Mouse (Mus musculus) intestine, embryonic 14.5 days (tissue): Measurements from ENCODE around the gene Ppargc1a. TPM values are rescaled to one million over a fixed set of nuclear protein-coding genes. Genes with fewer than 3 reads are reported as not detected.

Source experiments
- ATAC-seq: fragments of 200-750 bp; cut with Nextera tagmentation; replicated peaks from 2 replicates; pipeline ENCODE4 v1.8.0; 2017; ENCODE audit warnings: low read depth, moderate number of reproducible peaks, moderate TSS enrichment, moderate library complexity; ENCODE audit not compliant: low FRiP score, low TSS enrichment
- DNase-seq: peaks from one replicate; pipeline ENCODE4 v3.0.0-alpha.2; 2018; ENCODE audit warnings: low spot score
- H3K27ac ChIP-seq: fragments of 300-500 bp; sonication (generic); 2 replicates; pipeline ENCODE4 v1.5.1; 2014; ENCODE audit warnings: low read depth, mild to moderate bottlenecking, control low read depth
- H3K27me3 ChIP-seq: fragments of 300-500 bp; sonication (generic); replicated peaks from 2 replicates; pipeline ENCODE4 v1.6.1; 2014; ENCODE audit warnings: low read length, control low read depth; ENCODE audit not compliant: control insufficient read depth, insufficient read depth
- H3K36me3 ChIP-seq: fragments of 300-500 bp; sonication (generic); 2 replicates; pipeline ENCODE4 v1.6.1; 2014; ENCODE audit warnings: low read length, control low read depth; ENCODE audit not compliant: control insufficient read depth, insufficient read depth
- H3K4me1 ChIP-seq: fragments of 300-500 bp; sonication (generic); replicated peaks from 2 replicates; pipeline ENCODE4 v1.6.1; 2014; ENCODE audit warnings: low read length, control low read depth, mixed read lengths; ENCODE audit not compliant: control insufficient read depth, insufficient read depth
- H3K4me2 ChIP-seq: fragments of 300-500 bp; sonication (generic); 2 replicates; pipeline ENCODE4 v1.6.1; 2014; ENCODE audit warnings: low read length
- H3K4me3 ChIP-seq: fragments of 300-500 bp; sonication (generic); 2 replicates; pipeline ENCODE4 v1.5.1; 2014; ENCODE audit warnings: low read depth, low read length, control low read depth, mixed read lengths
- H3K9ac ChIP-seq: fragments of 300-500 bp; sonication (generic); 2 replicates; pipeline ENCODE4 v1.6.1; 2014; ENCODE audit warnings: mild to moderate bottlenecking, low read length
- H3K9me3 ChIP-seq: fragments of 300-500 bp; sonication (generic); 2 replicates; pipeline ENCODE4 v1.6.1; 2016; ENCODE audit warnings: low read length, control low read depth; ENCODE audit not compliant: control insufficient read depth
- WGBS: fragments of 180-500 bp; shearing (Covaris S2); extraction: QIAGEN DNeasy Blood & Tissue Kit; methylation state at CpG from one replicate; pipeline ENCODE4 v1.1.7; 2014; 5-methylcytosine and 5-hydroxymethylcytosine counted together
- polyA plus RNA-seq: library from polyadenylated mRNA; unstranded; fragments of >200 nt; fragmentation: Nextera tagmentation; extraction: Ambion mirVana; gene quantifications from 2 replicates; pipeline ENCODE4 v1.2.1, GENCODE M21; 2014

Ppargc1a gene
- polyA plus RNA-seq, 1 experiment from 2014 or later = 5.5 TPM

GRCm38 (mm10) chr5:51537009-51537645 is 30.4 kb downstream of the Ppargc1a start:
- no peak for DNase-seq
- WGBS = 53% methylated on average over 7 of the region's 7 CpGs
- no peak for ATAC-seq
- Histone ChIP-seq H3K4me1 (0 out of 2 replicates have a peak, but pooled peaks cover 7% of the 10 kb centered on the region), H3K27me3 (no peaks in the 10 kb centered on the region), H3K9me3 (no peaks in the 10 kb centered on the region), H3K27ac (no peak overlapping the region), H3K9ac (no peak overlapping the region), H3K4me3 (no peak overlapping the region), H3K4me2 (no peak overlapping the region), H3K36me3 (no peaks in the 10 kb centered on the region)

DNA sequence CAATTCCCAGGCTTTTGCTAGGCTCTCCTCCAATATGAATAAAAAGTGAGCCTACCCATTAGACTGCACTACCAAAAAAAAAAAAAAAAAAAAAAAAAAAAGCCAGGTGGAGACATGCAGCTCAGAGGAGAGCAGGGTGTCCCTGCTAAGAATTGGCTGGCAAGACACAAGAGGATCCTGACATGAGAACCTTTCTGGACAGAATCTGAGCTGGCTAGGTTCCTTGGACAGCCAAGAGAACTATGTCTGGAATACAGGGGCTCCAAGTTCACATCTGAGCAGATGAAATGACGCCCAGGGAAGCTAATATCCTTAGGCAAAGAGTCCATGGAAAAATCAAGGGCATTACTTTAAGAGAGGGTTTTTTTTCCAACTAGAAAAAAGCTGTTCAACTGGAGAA is 33.1 kb downstream of the Ppargc1a start:
- no peak overlapping the region for H3K9ac ChIP-seq
- H3K4me3 ChIP-seq = no peak overlapping the region
- H3K9me3 ChIP-seq = no peaks in the 10 kb centered on the region
- no peak overlapping the region for H3K4me2 ChIP-seq
- no peaks in the 10 kb centered on the region for H3K27me3 ChIP-seq
- ATAC-seq = no peak
- H3K27ac ChIP-seq = no peak overlapping the region
- H3K4me1 ChIP-seq = 0 out of 2 replicates have a peak, but pooled peaks cover 4% of the 10 kb centered on the region
- H3K36me3 ChIP-seq = no peaks in the 10 kb centered on the region
- DNase-seq = no peak
- 83% methylated on average over 1 of the region's 1 CpGs for WGBS

GRCm38 (mm10) chr5:51531286-51531685 is 36.2 kb downstream of the Ppargc1a start:
- DNase-seq = no peak
- no peaks in the 10 kb centered on the region for H3K36me3 ChIP-seq
- H3K9ac ChIP-seq = no peak overlapping the region
- H3K4me3 ChIP-seq = no peak overlapping the region
- no peaks in the 10 kb centered on the region for H3K9me3 ChIP-seq
- H3K4me1 ChIP-seq = 0 out of 2 replicates have a peak, but pooled peaks cover 3% of the 10 kb centered on the region
- 97% methylated on average over 1 of the region's 1 CpGs for WGBS
- H3K27me3 ChIP-seq = no peaks in the 10 kb centered on the region
- H3K27ac ChIP-seq = no peak overlapping the region
- H3K4me2 ChIP-seq = no peak overlapping the region
- no peak for ATAC-seq

DNA sequence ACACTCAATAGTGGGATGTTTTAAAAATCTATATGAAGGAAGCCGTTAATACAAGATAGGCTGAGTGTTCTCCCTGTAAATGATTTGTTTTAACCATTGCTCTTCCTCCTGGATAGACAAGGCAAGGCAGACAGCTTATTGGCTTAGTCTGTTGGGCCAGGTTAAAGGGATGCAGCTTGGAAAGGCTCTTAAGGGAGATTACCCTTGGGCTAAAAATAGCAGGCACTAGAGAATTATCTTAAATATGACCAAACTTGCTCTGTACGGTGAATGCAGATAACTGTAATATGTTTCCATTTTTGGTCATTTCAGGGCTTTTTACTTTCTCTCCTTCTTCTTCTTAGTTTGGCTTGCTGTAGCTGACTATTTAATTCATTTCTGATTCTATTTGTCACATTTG is 38.1 kb downstream of the Ppargc1a start:
- Histone ChIP-seq H3K9me3 (no peaks in the 10 kb centered on the region), H3K36me3 (no peaks in the 10 kb centered on the region), H3K27me3 (no peaks in the 10 kb centered on the region), H3K4me3 (no peak overlapping the region), H3K9ac (no peak overlapping the region), H3K27ac (no peak overlapping the region), H3K4me1 (0 out of 2 replicates have a peak, but pooled peaks cover 3% of the 10 kb centered on the region), H3K4me2 (no peak overlapping the region)
- DNase-seq (no peak), ATAC-seq (no peak)
- 40% methylated on average over 2 of the region's 2 CpGs for WGBS

- Histone ChIP-seq H3K9me3 (no peaks in the 10 kb centered on the region), H3K4me3 (no peak overlapping the region), H3K36me3 (no peaks in the 10 kb centered on the region), H3K27me3 (no peaks in the 10 kb centered on the region), H3K9ac (no peak overlapping the region), H3K27ac (no peak overlapping the region), H3K4me2 (no peak overlapping the region), H3K4me1 (0 out of 2 replicates have a peak, but pooled peaks cover 3% of the 10 kb centered on the region)
- DNase-seq (no peak), ATAC-seq (no peak)
These were observed 39.4 kb downstream of the Ppargc1a start for GRCm38 (mm10) chr5:51528165-51528498.

DNA sequence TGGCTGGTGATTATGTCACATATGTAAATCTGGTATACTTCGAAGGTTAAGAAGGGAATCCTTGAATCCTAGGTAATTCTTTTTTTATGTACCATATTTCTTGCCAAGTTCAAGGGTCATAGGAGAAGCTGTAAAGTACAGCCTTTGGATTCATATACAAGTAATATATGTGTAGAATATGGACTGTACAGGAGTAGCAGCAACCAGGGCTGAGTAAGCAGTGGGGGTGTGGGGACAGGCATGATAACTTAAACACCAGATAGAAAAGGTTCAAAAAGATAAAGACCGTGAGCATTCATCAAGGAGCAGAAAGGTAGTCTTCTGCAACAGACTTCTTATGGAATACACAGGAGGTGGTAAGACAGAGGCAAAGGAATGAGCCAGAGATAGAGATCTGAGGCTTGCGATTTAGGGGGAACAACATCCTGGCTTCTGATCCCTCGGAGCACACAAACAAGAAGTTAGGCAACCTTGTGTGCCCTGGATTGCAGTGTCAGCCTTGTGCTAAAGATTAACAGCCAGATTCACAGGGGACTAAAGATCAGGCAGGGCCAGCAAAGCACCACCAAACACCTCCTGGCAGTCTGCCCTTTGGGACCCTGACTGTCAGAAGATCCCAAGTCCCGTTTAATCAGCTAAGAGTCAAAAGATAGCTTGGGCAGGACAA is 39.9 kb downstream of the Ppargc1a start:
- Histone ChIP-seq H3K27me3 (no peaks in the 10 kb centered on the region), H3K9me3 (no peaks in the 10 kb centered on the region), H3K4me3 (no peak overlapping the region), H3K36me3 (no peaks in the 10 kb centered on the region), H3K4me1 (0 out of 2 replicates have a peak, but pooled peaks cover 3% of the 10 kb centered on the region), H3K4me2 (no peak overlapping the region), H3K27ac (no peak overlapping the region), H3K9ac (no peak overlapping the region)
- DNase-seq (no peak), ATAC-seq (no peak)
- WGBS = 71% methylated on average over 5 of the region's 5 CpGs

DNA sequence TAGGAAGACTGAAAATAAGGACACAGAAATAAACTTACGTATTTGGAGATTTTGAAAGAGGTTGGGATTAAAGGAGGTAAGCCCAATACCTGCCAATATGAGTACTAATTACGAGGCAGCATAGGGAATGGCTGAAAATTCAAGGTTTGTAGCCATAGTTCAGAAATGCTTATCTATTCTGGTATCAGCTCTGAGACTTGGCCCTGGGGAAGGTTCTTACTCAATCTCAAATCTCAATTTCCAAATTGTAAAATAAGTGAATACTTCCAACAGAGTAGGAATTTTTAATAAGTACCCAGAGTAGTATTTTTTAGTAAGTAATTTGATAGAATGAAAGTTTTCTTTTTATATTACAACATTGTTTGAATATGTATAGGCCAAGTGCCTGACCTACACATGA is 41.7 kb downstream of the Ppargc1a start:
- H3K27ac ChIP-seq = no peak overlapping the region
- no peaks in the 10 kb centered on the region for H3K9me3 ChIP-seq
- no peak overlapping the region for H3K4me3 ChIP-seq
- DNase-seq (no peak), ATAC-seq (no peak)
- H3K27me3 ChIP-seq = no peaks in the 10 kb centered on the region
- no peak overlapping the region for H3K9ac ChIP-seq
- 0 out of 2 replicates have a peak, but pooled peaks cover 3% of the 10 kb centered on the region for H3K4me1 ChIP-seq
- no peaks in the 10 kb centered on the region for H3K36me3 ChIP-seq
- H3K4me2 ChIP-seq = no peak overlapping the region
- WGBS = 94% methylated on average over 2 of the region's 2 CpGs

DNA sequence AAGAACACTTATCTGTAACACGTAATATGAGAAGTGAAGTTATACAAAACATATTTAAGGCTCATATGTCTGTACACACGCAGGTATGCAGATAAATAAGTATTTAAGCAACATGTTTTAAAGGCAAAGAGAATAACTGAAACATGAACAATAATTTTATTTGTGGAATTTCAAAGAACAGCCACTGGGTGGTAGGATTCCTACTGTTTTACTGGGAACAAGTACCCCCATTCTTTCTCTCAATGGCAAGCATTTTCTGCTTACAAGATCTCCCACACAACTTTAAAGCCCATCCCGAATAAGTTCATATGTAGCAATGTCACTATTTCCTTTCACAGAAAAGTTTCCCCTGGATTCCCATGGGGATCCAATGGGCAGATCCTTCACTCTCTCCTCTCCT is 46.7 kb downstream of the Ppargc1a start:
- H3K4me2 ChIP-seq = no peak overlapping the region
- no peaks in the 10 kb centered on the region for H3K27me3 ChIP-seq
- ATAC-seq (no peak), DNase-seq (no peak)
- H3K27ac ChIP-seq = no peak overlapping the region
- no peak overlapping the region for H3K9ac ChIP-seq
- no peak overlapping the region for H3K4me3 ChIP-seq
- WGBS = 80% methylated on average over 3 of the region's 3 CpGs
- H3K36me3 ChIP-seq = no peaks in the 10 kb centered on the region
- H3K9me3 ChIP-seq = no peaks in the 10 kb centered on the region
- H3K4me1 ChIP-seq = no peaks in the 10 kb centered on the region
